Mouse (Mus musculus) testis, postnatal 10 days (tissue): ENCODE measurements around the gene Prkag3.

ENCODE experiments used
- DNase-seq: peaks from one replicate; pipeline ENCODE4 v3.0.0; 2021; ENCODE audit warnings: low spot score

The Prkag3 gene

DNA sequence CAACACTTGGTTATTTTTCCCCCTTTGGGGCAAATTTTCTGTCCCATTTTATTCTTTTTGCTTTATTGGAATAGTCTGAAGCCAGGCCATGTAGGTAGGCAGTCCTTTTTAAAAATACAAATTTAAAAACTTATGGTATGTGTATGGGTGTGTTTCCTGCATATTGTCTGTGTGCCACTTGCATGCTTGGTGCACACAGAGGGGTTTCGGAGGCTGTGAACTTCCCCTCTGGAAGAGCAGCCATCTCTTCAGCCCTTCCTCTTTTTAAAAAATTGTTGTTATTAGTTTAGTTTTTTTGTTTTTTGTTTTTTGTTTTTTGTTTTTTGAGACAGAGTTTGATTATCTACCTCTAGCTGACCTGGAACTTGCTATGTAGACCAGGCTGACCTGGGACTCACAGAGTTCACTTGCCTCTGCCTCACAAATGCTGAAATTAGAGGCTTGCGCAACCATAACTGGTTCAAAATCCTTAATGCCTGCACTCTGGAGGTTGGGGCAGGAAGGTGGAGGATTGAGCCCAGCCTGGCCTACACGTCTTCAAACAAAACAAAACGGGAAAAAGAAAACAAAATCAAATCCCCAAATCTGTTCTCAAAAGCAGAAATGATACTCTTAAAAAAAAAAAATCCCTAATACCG, 36.4 kb downstream of the Prkag3 start:
- DNase-seq, result no peak

DNA sequence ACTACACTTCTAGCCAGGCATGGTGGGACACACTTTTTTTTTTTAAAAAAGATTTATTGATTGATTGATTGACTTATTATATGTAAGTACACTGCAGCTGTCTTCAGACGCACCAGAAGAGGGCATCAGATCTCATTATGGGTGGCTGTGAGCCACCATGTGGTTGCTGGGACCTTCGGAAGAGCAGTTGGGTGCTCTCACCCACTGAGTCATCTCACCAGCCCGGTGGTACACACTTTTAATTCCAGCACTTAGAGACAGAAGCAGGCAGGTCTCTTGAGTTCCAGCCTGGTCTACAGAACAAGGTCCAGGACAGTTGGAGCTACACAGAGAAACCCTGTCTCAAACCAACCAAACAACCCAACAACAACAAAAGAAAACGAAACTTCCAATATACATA, 37.0 kb downstream of the Prkag3 start:
- no peak for DNase-seq

DNA sequence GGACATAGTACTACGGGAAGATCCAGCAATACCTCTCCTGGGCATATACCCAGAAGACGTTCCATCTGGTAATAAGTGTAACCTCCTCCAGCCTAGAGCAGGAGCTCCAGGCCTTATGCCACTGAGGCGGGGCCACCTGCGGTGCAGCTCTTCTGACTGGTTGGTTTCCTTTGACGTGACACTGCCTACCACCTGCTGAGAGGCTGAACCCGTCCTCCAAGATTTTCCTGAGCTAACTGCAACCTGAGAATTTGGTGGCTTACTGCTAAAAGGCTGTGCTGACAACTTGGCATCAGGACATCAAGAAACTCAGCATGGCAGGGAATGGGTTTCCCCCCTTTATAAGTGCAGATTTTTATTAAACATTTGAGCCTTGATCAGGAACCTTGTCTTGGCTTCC, 39.5 kb downstream of the Prkag3 start:
- DNase-seq, result no peak

DNA sequence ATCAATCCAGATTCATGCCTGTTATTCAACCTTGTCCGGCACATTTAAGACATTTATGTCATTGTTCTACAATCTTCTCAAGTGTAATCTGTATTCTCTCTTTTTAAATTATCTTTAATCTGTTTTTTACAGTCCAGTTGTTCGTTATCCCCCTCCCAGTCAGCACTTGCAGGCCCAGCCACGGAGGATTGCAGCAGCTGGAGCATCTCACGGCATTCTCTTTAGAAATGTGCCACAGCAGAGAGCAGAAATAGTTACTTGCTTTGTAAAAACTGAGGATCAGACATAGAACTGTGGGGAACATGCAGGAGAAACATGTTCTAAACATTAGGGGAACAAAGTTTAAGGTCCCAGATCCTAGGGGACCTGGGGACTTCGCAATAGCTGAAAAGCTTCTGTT, 44.0 kb downstream of the Prkag3 start:
- no peak for DNase-seq

DNA sequence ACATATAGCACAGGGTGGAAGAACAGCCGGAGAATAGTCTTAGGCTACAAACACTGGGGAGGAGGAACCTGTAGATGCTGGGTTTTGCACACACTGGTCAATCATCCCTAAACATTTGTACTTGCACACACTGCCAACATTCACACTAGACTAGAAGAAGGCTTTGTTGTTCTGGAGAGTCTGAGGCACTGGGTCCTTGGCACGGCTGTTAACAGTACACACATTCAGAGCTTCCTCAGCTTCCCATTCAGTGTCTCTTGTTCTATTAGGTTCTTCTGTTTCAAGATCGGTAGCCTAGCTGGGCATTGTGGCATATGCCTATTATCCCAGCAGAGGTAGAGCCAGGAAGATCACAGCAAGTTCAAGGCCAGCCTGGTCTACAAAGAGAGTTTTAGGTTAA, 44.9 kb downstream of the Prkag3 start:
- no peak for DNase-seq

DNA sequence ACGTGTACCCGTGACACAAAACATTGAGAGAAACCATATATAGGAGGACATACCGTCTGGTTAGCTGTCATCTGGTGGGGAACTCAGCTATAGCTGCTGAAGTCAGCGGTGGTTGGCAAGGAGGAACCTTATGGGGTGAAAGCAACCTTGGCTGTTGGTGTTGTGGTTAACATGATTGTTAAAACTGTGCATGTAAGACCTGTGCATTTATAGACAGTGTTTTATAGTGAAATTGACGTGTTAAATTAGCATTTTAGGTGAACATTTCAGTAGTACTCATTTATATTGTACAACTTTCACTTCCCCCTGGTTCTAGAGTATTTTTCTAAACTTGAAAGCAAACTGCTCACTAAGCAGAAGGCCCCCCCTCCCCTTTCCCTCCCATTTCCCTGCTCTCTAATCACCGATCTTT, 46.9 kb downstream of the Prkag3 start:
- no peak for DNase-seq

DNA sequence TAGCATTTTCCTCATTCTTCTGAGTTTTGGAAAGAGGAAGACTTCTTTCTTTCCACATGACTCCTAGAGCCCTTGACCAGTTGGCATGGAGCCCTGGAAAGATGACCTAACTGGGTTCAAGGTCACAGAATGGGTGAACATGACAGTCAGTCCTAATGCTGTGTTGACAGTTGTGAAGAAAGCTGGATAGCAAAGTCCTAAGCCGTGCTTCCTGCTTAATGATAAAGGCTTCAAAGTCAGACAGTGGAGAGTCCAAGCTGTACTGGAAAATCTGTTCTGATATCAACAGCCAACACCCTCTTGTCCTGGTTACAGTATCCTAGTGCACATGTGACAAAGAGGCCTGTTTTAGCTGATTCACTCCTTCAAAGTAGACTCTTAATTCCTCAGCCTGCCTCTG, 50.2 kb downstream of the Prkag3 start:
- peak; percentile 65 for DNase-seq

DNA sequence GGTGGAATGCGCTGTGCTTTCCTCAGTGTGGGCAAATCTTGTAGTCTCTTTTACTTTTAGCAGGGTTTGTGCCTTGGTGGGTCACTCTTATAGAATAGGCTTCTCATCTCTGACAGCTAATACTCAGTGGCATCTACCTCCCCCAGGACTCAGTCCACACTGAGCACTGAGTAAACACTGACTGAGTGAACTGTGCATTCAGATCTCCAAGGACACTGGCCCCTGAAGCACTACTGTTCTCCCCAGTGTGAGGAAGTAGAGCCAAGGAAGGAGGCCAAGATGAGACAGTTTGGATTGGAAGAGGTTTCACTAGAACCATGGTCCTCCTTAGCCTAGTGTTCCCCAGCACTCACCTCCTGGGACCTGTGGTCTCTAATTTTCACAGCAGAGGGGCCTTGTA, 50.7 kb downstream of the Prkag3 start:
- no peak for DNase-seq

DNA sequence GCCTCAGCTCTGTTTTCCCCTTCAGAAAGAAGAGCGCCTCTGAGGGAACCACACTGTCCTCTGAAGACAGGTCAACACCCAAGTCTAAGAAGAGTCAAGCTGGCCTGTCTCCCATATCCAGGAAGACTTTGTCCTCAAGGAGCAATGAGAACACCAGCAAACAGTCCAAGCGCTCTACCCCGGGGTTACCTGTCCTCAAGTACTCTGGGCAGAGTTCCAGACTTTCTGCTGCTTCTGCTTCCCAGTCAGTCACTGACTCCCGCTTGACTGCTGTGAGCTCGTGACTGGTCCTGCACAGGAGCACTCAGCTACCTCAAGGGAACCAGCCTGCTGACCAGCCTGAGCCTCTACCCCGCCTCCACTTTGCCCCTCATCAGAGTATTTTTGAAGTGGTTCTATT, 51.6 kb downstream of the Prkag3 start:
- DNase-seq, result no peak

DNA sequence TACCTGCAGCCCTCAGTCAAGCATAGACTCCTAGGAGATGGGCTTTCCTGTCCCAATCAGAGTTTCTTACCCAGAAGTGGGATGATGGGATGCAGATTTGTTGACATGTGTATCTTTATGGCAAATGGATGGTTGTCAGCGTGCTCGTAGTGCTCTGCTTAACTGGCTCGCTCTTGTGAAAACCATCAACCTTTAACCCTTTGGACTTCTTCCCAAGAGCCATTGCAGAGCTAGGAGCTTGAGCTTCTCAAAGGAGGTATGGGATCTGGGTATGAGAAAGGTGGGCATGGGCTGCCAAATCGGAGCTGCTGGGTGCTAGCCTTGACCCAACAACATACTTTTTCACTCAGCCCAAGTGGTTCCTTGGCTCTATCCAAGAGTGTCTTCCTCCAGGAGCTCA, 53.2 kb downstream of the Prkag3 start:
- no peak for DNase-seq

DNA sequence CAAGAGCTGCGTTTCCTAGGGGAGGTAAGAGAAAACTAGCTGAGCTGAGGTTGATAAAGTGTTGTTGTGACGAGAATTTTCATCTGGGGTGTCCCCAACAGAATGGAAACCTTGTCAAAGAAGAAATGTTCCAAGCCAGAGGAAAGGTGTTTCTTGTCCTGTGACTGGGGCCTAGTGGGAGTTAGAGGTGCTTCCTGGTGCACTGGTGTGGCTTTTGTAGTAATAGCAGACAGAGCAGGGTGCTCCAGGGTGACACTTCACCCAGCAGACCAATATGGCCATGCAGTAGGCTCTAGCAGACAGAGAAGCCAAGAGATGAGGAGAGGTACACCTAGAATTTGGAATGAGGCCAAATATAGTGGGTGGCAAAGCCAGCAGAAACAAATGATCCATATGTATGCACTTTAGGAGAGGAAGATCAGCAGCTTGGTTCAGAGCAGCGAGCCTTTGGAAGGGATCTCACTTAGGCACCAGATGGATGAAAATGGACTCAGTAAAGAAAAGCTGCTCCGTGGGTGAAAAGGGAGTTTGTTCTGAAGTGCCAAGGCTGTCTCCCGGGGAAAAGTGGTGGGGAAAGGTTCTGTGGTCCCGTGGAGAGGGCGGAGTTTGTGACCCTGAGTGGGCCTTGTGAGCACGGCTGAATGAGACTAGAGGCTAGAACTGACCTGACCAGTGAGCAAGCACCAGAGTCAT, 55.0 kb downstream of the Prkag3 start:
- DNase-seq, result no peak
